In the genomic region with DNA sequence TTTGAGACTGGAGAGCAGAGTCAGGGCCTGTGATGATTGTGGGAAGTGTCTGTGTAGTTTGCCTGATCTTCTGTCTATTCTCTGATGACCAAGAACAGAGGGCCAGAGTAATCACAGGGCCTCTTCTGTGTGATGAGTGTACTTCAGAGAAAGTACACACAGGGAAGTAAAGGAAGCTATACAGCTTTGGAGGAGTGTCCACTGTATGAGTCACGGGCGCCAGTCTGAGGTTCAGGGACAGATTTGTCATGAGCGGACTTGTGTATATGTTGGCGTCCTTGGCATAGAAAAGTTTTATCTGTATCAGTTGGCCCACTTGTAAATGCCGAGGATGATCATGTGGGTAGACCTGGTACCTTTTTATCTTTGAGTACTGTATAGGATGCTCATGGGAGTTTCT, we compare ENCODE assay signal across 28 mouse cellular contexts.
A peak's percentile ranks its signal among the peaks of the same experiment; 100 is the strongest.
DNase-seq lines count a peak whose midpoint lies in the region; ATAC-seq and TF ChIP-seq lines count a peak whose summit lies in the region.
"Had no signal": no experiment of that assay in that cellular context is flagged by ENCODE, and none has a peak within 500 bp of the region (broad histone marks: within the 10 kb centered on the region; RNA-seq: fewer than 3 reads in every experiment).

No protein-coding gene starts in this region.

- DNase-seq in adrenal gland, adult (ENCODE audit: inconsistent age in 2 of 2, low spot score in 1 of 2): peak; percentile 65 to 81
- DNase-seq in adrenal gland, postnatal 4 days (ENCODE audit: low spot score in 2 of 2): no peak
- peak; percentile 0 for DNase-seq in lung, postnatal 10 days
- no peak for DNase-seq in lung, postnatal 0 days (ENCODE audit: low spot score)
- DNase-seq in adrenal gland, postnatal 10 days: peak; percentile 38
- DNase-seq in adrenal gland, postnatal 36 days: peak; percentile 57 to 68
- DNase-seq in layer of hippocampus, postnatal 36 days: no peak
- DNase-seq: cerebellum, adult 11 months; cerebellum, adult 2 months; cerebellum, adult 9-11 months; cerebellum, postnatal 25 days; forebrain, postnatal 0 days; gastrocnemius, adult 2 months; gastrocnemius, postnatal 25 days; heart, postnatal 10 days; heart, postnatal 36 days had no signal

- no peak overlapping the region for H3K4me2 ChIP-seq in lung, postnatal 0 days (replicated peaks; ENCODE audit: low read depth, low read length)
- H3K4me2 ChIP-seq: embryonic facial prominence, embryonic 12.5 days; embryonic facial prominence, embryonic 15.5 days; heart, embryonic 12.5 days; heart, embryonic 15.5 days; hindbrain, embryonic 14.5 days had no signal

- H3K27me3 ChIP-seq in lung, postnatal 0 days (replicated peaks; ENCODE audit: insufficient read depth, low read length): no peaks in the 10 kb centered on the region
- H3K27me3 ChIP-seq: embryonic facial prominence, embryonic 12.5 days; embryonic facial prominence, embryonic 15.5 days; heart, embryonic 12.5 days; heart, embryonic 15.5 days had no signal

- TF ChIP-seq EP300 in lung, postnatal 0 days (IDR thresholded peaks at IDR 0.05): no peak

- H3K4me3 ChIP-seq in lung, postnatal 0 days (ENCODE audit: low read depth, low read length): no peak overlapping the region
- H3K4me3 ChIP-seq: embryonic facial prominence, embryonic 12.5 days; embryonic facial prominence, embryonic 15.5 days; gastrocnemius, adult 2 months; heart, embryonic 12.5 days; heart, embryonic 15.5 days; hindbrain, embryonic 10.5 days had no signal

- no peak for ATAC-seq in lung, postnatal 0 days
- ATAC-seq in megakaryocyte-erythroid progenitor cell, adult 5-6 weeks (replicated peaks; ENCODE audit: low FRiP score, low TSS enrichment, poor library complexity, severe bottlenecking): no peak
- ATAC-seq: activated CD4-positive, CD25-positive, alpha-beta regulatory T cell, adult 4 months; forebrain, embryonic 14.5 days; forebrain, postnatal 0 days; hindbrain, postnatal 0 days; inflammation-experienced regulatory T-cells, adult 6 months; intestine, embryonic 16.5 days had no signal

- H3K27ac ChIP-seq in lung, postnatal 0 days (ENCODE audit: low read length): no peak overlapping the region
- H3K27ac ChIP-seq: embryonic facial prominence, embryonic 12.5 days; embryonic facial prominence, embryonic 15.5 days; gastrocnemius, adult 2 months; heart, embryonic 15.5 days; hindbrain, embryonic 10.5 days; hindbrain, embryonic 14.5 days; hindbrain, postnatal 0 days had no signal

- no peaks in the 10 kb centered on the region for H3K4me1 ChIP-seq in lung, postnatal 0 days (ENCODE audit: insufficient read depth, low read depth, low read length)
- H3K4me1 ChIP-seq: embryonic facial prominence, embryonic 12.5 days; embryonic facial prominence, embryonic 15.5 days; heart, embryonic 12.5 days; heart, embryonic 15.5 days; hindbrain, embryonic 10.5 days had no signal

- 70% methylated on average over 5 of the region's 5 CpGs for WGBS in lung, postnatal 0 days

- no peaks in the 10 kb centered on the region for H3K9me3 ChIP-seq in lung, postnatal 0 days (ENCODE audit: low read length)
- H3K9me3 ChIP-seq: embryonic facial prominence, embryonic 12.5 days; embryonic facial prominence, embryonic 15.5 days; heart, embryonic 12.5 days; heart, embryonic 15.5 days; hindbrain, embryonic 10.5 days had no signal

- H3K9ac ChIP-seq in lung, postnatal 0 days (replicated peaks; ENCODE audit: low read depth): no peak overlapping the region
- H3K9ac ChIP-seq: embryonic facial prominence, embryonic 12.5 days; embryonic facial prominence, embryonic 15.5 days; forebrain, postnatal 0 days; heart, embryonic 12.5 days; heart, embryonic 15.5 days; hindbrain, embryonic 14.5 days had no signal

- no peak for TF ChIP-seq CTCF in lung, postnatal 0 days (IDR thresholded peaks at IDR 0.05)

- no peaks in the 10 kb centered on the region for H3K36me3 ChIP-seq in lung, postnatal 0 days (ENCODE audit: insufficient read depth, low read length)
- H3K36me3 ChIP-seq: embryonic facial prominence, embryonic 12.5 days; embryonic facial prominence, embryonic 15.5 days; heart, embryonic 12.5 days; heart, embryonic 15.5 days; hindbrain, embryonic 10.5 days had no signal

Comparison
In these comparisons a context has a peak if more than half of its experiments do, and no peak if none do; other contexts are left out.
1. DNase-seq: peak in adrenal gland, adult (2 of 2), lung, postnatal 10 days (single experiment), adrenal gland, postnatal 10 days (single experiment) and adrenal gland, postnatal 36 days (2 of 2); none in adrenal gland, postnatal 4 days (0 of 2), lung, postnatal 0 days (single experiment) and layer of hippocampus, postnatal 36 days (0 of 2).